Mouse (Mus musculus): ENCODE results near the gene Celf5. TPM values are rescaled to one million over a fixed set of nuclear protein-coding genes. Genes with fewer than 3 reads are reported as not detected.

Celf5 gene
- polyA plus RNA-seq, 1 experiment: 1.0 TPM

GRCm38 (mm10) chr10:81496969-81497368 lies 14.5 kb upstream of the Celf5 start:
- Histone ChIP-seq H3K79me3 (ENCODE audit: low read depth) (peaks cover 28% of the 10 kb centered on the region), H3K4me3 (ENCODE audit: insufficient read depth, poor library complexity, severe bottlenecking) (peak overlapping the region; percentile 92), H3K79me2 (ENCODE audit: control insufficient read depth, insufficient read depth) (peaks cover 32% of the 10 kb centered on the region), H3K27me3 (ENCODE audit: control insufficient read depth, insufficient read depth, insufficient read length) (no peaks in the 10 kb centered on the region), H3K36me3 (ENCODE audit: control insufficient read depth, insufficient read depth) (peaks cover 13% of the 10 kb centered on the region), H3ac (ENCODE audit: control insufficient read depth, insufficient read length, low read depth) (no peak overlapping the region)
- TF ChIP-seq MYOG (IDR thresholded peaks at IDR 0.05; ENCODE audit: control insufficient read depth, extremely low read depth, insufficient read length): no peak
- no peak for TF ChIP-seq FOSL1 (IDR thresholded peaks at IDR 0.05; ENCODE audit: insufficient read depth, low read length, poor library complexity, severe bottlenecking)
- no peak for TF ChIP-seq MAX (IDR thresholded peaks at IDR 0.05)

GRCm38 (mm10) chr10:81496264-81496901 lies 13.9 kb upstream of the Celf5 start, which contains the start of gene Ncln:
Ncln (minus strand) TSS chr10:81496392.
- peaks cover 28% of the 10 kb centered on the region for H3K79me3 ChIP-seq (ENCODE audit: low read depth)
- peaks cover 32% of the 10 kb centered on the region for H3K79me2 ChIP-seq (ENCODE audit: control insufficient read depth, insufficient read depth)
- TF ChIP-seq MAX (IDR thresholded peaks at IDR 0.05): peak; percentile 99
- no peak for TF ChIP-seq USF1 (IDR thresholded peaks at IDR 0.05; ENCODE audit: low read depth)
- H3K27me3 ChIP-seq (ENCODE audit: control insufficient read depth, insufficient read depth, insufficient read length): no peaks in the 10 kb centered on the region
- H3ac ChIP-seq (ENCODE audit: control insufficient read depth, insufficient read length, low read depth): peak within 1 kb of the TSS; percentile 96
- peaks cover 17% of the 10 kb centered on the region for H3K36me3 ChIP-seq (ENCODE audit: control insufficient read depth, insufficient read depth)
- peak within 1 kb of the TSS; percentile 92 for H3K4me3 ChIP-seq (ENCODE audit: insufficient read depth, poor library complexity, severe bottlenecking)

- no peaks in the 10 kb centered on the region for H3K27me3 ChIP-seq (ENCODE audit: control insufficient read depth, insufficient read depth, insufficient read length)
- TF ChIP-seq MYOG (IDR thresholded peaks at IDR 0.05; ENCODE audit: control insufficient read depth, extremely low read depth, insufficient read length) (no peak), MYOD1 (IDR thresholded peaks at IDR 0.05; ENCODE audit: control insufficient read depth, insufficient read length, low read depth) (no peak), CEBPB (IDR thresholded peaks at IDR 0.05; ENCODE audit: low read depth) (no peak), CTCF (IDR thresholded peaks at IDR 0.05; ENCODE audit: control insufficient read depth, insufficient read depth, insufficient read length) (no peak), MAX (IDR thresholded peaks at IDR 0.05) (no peak), FOSL1 (IDR thresholded peaks at IDR 0.05; ENCODE audit: insufficient read depth, low read length, poor library complexity, severe bottlenecking) (no peak), USF1 (IDR thresholded peaks at IDR 0.05; ENCODE audit: low read depth) (no peak)
- peak overlapping the region; percentile 92 for H3K4me3 ChIP-seq (ENCODE audit: insufficient read depth, poor library complexity, severe bottlenecking)
These were observed 13.2 kb upstream of the Celf5 start for GRCm38 (mm10) chr10:81495616-81496263.

GRCm38 (mm10) chr10:81495151-81495550 lies 12.6 kb upstream of the Celf5 start:
- Histone ChIP-seq H3K36me3 (ENCODE audit: control insufficient read depth, insufficient read depth) (peaks cover 30% of the 10 kb centered on the region), H3K27me3 (ENCODE audit: control insufficient read depth, insufficient read depth, insufficient read length) (no peaks in the 10 kb centered on the region), H3K79me2 (ENCODE audit: control insufficient read depth, insufficient read depth) (peaks cover 32% of the 10 kb centered on the region), H3K4me3 (ENCODE audit: insufficient read depth, poor library complexity, severe bottlenecking) (peak overlapping the region; percentile 92), H3K79me3 (ENCODE audit: low read depth) (peaks cover 28% of the 10 kb centered on the region), H3ac (ENCODE audit: control insufficient read depth, insufficient read length, low read depth) (peak overlapping the region; percentile 96)
- no peak for TF ChIP-seq CTCF (IDR thresholded peaks at IDR 0.05; ENCODE audit: control insufficient read depth, insufficient read depth, insufficient read length)

More at GRCm38 (mm10) chr10:81495616-81496263, 13.2 kb upstream of the Celf5 start:
- Histone ChIP-seq H3ac (ENCODE audit: control insufficient read depth, insufficient read length, low read depth) (peak overlapping the region; percentile 96), H3K79me2 (ENCODE audit: control insufficient read depth, insufficient read depth) (peaks cover 32% of the 10 kb centered on the region), H3K36me3 (ENCODE audit: control insufficient read depth, insufficient read depth) (peaks cover 24% of the 10 kb centered on the region), H3K79me3 (ENCODE audit: low read depth) (peaks cover 28% of the 10 kb centered on the region)

GRCm38 (mm10) chr10:81494260-81495041 lies 11.9 kb upstream of the Celf5 start:
- TF ChIP-seq USF1 (IDR thresholded peaks at IDR 0.05; ENCODE audit: low read depth) (no peak), MAX (IDR thresholded peaks at IDR 0.05) (no peak), CEBPB (IDR thresholded peaks at IDR 0.05; ENCODE audit: low read depth) (no peak), FOSL1 (IDR thresholded peaks at IDR 0.05; ENCODE audit: insufficient read depth, low read length, poor library complexity, severe bottlenecking) (no peak), MYOD1 (IDR thresholded peaks at IDR 0.05; ENCODE audit: control insufficient read depth, insufficient read length, low read depth) (no peak), MYOG (IDR thresholded peaks at IDR 0.05; ENCODE audit: control insufficient read depth, extremely low read depth, insufficient read length) (no peak), CTCF (IDR thresholded peaks at IDR 0.05; ENCODE audit: control insufficient read depth, insufficient read depth, insufficient read length) (no peak)
- Histone ChIP-seq H3K79me2 (ENCODE audit: control insufficient read depth, insufficient read depth) (peaks cover 32% of the 10 kb centered on the region), H3ac (ENCODE audit: control insufficient read depth, insufficient read length, low read depth) (peak overlapping the region; percentile 96), H3K27me3 (ENCODE audit: control insufficient read depth, insufficient read depth, insufficient read length) (no peaks in the 10 kb centered on the region), H3K4me3 (ENCODE audit: insufficient read depth, poor library complexity, severe bottlenecking) (peak overlapping the region; percentile 92), H3K79me3 (ENCODE audit: low read depth) (peaks cover 28% of the 10 kb centered on the region), H3K36me3 (ENCODE audit: control insufficient read depth, insufficient read depth) (peaks cover 37% of the 10 kb centered on the region)
